Mouse (Mus musculus) embryonic stem cell, embryonic (primary cell): ENCODE measurements at regions not wholly inside any gene's neighbourhood (a gene's known extent, or its start where the extent isn't known, plus 50 kb on each side); places are given as distances from the start of the nearest gene placed in this dataset.

ENCODE experiments used
- CTCF ChIA-PET, 4 experiments: fragments of 300-600 bp in 2 of 4; fragments of 350-600 bp in 2 of 4; sonication (Branson Sonifier 250); formaldehyde crosslinking; loops; one replicate each; lab custom pipeline; 2022; ENCODE audit warnings: inconsistent platforms in 2 of 4; lab: Charles Lee
- POLR2A ChIA-PET, 4 experiments: fragments of 300-600 bp in 2 of 4; fragments of 350-600 bp in 2 of 4; sonication (Branson Sonifier 250); formaldehyde crosslinking; loops; one replicate each; lab custom pipeline; 2022; ENCODE audit warnings: antibody characterized with exemption in 4 of 4, inconsistent platforms in 1 of 4; lab: Charles Lee

DNA sequence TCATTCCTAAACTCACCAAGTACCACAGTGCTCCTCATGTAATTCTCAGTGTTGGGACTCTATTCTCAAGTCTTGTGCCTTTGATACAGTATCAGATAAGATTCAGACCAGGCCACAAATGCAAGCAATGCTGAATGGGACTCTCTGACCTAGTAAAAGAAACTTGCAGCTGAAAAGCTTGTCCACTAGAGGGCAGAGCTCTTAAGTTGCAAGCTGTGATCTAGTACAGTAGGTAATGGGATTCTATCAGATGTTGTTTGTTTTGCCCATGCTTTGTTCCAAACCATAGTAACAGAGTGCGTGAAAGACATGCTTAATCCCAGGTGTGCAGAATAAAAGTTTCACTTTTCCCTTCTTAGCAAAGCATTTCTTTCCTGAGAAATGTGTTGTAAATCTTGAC, 383.2 kb upstream of the Chrm2 start:
- CTCF ChIA-PET = interaction anchor here in 2 of 4 experiments (0.5 to 0.9 kb wide), 4 partner anchors 10 to 625 kb away, joined by 3 to 12 read pairs (median 4); no protein-coding TSS in a partner anchor
- POLR2A ChIA-PET = no interaction called here

DNA sequence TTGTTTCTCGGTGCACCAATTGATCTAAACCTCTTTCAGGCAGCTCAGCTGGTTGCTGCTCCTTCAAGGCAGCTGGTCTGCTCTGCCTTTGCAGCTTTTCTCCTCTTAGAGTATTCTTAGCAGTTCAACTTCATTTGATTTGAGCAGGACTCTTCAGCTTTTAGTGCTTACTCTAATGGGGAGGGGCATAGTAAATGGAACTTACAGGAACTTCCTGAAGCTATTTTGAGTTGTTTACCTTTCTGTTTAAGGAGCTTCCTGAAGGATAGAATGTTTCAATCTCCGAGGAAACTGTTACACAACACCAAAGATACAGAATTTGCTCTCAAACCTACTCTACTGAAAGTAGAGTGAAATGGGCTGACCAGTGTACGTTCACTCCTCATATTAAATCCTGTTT, 385.8 kb upstream of the Chrm2 start:
- CTCF ChIA-PET = interaction anchor here in 1 of 4 experiments (0.8 kb wide), 1 partner anchor 1861 kb away, joined by 6 read pairs; no protein-coding TSS in a partner anchor
- POLR2A ChIA-PET = no interaction called here

DNA sequence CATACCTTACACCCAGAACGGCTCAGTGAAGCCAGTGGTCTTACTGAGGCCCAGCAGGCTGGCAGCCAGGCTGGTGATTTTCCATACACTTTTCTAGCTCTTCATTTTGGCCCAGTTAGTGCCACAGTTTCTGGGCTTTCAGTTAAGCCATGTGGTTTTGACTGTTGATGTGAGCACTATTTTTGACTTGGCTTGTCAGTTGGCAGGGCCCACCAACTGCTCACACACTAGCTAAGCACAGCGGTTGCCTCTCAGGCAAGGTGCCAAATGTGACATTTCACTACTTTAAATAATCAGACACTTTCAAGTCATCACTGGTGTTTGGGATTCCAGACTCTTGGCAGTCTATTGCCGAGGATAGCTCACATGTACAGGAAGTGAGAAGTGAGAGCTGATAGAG, 399.0 kb upstream of the Chrm2 start:
- ChIA-PET POLR2A (no interaction called here), CTCF (no interaction called here)

DNA sequence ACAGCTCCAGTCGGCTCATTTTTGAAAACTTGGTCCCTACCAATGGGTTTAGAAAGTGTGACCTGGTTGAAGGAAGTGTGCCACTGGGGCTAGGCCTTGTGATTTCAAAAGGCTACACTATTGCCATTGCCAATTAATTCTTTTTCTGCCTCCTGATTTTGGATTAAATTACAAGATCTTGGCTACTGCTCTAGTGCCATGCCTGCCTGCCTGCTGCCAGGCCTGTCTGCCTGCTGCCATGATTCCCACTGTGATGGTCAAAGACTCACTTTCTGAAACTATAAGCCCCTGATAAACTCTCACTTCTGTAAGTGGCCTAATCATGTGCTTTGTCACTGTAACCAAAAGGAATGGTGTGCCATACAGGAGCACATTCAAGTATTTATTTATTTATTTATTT, 400.4 kb upstream of the Mtpn start:
- ChIA-PET POLR2A (no interaction called here), CTCF (no interaction called here)

DNA sequence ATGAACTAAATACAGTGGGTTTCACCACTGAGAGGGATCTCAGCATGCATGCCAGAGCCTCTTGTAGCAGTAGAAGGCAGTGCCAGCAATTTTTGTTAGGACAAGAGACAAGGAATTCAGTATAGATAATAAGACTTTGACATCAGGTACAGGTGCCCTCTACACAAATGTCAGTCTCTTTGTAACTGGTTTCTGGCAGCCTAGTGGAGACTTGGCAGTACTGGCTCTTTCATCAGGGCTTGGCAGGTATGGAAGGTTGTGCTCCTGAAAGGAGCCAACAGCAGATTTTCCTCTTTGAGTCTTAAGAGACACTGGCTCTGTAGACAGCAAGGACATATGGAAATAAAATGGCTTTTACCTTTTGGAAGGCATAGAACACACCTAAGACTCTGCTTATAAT, 384.5 kb upstream of the Mtpn start:
- ChIA-PET CTCF (no interaction called here), POLR2A (no interaction called here)

DNA sequence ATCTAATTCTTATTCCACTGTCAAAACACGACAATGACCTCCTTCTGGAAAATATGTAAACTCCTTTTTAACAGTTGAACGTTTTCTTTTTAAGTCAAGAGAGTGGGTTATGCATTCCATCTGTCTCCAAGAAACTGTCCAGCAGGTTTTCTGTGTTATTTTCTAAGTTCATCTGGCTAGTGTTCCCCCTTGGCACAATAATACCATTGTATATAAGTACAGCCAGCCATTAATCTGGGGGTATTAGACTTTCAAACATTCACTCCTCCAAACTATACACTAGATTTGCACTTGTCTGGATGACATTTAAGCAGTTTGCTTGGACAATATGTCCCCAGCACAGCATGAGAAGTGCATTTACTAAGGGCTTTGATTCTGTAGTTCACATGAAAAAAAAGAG, 358.3 kb upstream of the Mtpn start:
- ChIA-PET POLR2A (no interaction called here), CTCF (no interaction called here)

DNA sequence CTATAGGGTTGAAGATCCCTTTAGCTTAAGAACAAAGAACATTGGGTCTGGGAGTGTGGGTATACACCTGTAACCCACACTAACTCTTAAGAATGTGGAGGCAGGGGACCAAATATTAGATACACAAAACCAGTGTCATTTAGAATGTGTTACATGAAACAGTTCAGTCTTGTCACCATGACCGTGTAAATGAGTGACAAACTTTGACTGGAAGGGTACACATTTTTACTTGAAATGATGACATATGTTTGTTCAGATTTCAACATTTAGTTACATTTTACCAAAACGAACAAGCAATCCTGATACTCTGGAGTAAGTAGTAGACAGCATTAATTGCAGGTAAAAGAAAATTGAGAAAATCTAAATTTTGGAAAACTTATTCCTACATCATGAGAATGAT, 356.0 kb upstream of the Mtpn start:
- POLR2A ChIA-PET = no interaction called here
- CTCF ChIA-PET = no interaction called here

DNA sequence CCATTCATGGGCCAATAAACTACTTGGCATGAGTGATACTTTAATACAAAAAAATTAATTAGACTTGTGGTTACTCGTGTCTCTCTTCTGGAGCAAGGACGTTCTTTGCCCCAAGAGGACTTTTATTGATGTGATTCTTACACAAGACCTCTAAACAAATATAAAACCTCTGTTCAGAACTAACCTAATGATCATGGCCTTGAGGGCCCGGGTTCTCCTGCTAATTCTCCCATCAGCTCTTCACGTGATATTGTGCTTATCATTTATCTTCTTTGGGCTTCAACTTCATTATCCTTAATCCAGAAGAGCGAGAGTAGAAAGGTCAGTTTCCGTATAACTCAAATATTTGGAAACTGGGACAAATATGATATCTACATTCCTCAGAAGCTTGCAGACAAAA, 335.0 kb upstream of the Mtpn start:
- CTCF ChIA-PET = no interaction called here
- POLR2A ChIA-PET = no interaction called here

DNA sequence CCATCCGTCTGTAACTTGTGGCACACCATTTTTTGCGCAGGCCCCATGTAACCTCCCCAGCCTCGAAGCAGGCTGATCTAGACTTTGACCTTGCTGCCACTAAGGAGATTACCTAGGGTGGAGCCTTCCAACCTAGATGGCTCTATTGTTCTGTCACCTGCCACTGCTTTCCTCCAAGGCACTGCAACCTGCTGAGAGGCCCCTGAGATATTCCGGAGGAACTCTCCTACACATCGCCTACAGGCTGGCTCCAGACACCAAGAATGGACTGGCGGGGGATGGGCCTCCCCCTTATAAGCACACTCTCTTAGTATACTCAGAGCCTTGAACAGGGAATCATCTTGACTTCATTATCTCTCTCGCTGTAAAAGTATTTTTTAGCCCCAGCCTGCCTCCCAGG, 331.7 kb upstream of the Mtpn start:
- POLR2A ChIA-PET = interaction anchor here in 1 of 4 experiments (0.9 kb wide), 1 partner anchor 11 kb away, joined by 3 read pairs; no protein-coding TSS in a partner anchor
- CTCF ChIA-PET = no interaction called here

DNA sequence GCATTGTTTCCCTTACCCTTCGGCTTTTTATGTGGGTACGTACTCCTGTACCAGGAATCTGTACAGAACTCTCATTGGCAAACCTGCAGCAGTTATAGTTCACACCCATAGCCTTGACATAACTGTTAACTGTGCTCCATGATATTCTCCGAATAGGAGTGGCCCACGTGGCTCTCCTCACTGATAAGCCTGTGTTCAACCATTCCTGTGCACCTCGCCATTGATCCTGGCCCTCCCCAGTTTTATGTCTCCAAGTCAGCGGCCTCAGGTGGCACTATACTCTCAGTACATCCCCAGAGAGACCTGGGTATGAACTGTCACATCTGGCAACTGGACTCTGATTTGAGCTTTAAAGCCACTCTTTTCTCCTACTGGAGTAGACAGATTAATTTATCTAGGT, 324.5 kb upstream of the Mtpn start:
- ChIA-PET POLR2A (no interaction called here), CTCF (no interaction called here)

DNA sequence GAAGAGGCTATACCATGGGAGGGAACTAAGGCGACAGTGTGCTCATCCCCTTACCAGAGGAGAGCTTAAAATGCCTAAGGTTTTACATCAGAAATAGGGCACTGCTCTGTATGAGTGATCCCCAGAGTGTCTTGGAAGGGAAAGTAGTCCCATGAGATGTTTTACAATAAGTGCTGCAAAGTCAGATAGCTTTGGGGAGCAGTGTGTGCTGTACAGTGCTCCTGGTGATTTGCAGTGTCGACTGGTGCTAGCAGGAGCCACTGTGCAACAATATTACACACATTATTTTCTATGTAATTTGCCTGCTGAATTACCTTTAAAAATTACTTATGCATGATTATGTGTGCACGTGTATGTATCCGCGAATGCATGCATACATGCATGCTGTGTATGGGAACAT, 314.3 kb upstream of the Mtpn start:
- POLR2A ChIA-PET = no interaction called here

DNA sequence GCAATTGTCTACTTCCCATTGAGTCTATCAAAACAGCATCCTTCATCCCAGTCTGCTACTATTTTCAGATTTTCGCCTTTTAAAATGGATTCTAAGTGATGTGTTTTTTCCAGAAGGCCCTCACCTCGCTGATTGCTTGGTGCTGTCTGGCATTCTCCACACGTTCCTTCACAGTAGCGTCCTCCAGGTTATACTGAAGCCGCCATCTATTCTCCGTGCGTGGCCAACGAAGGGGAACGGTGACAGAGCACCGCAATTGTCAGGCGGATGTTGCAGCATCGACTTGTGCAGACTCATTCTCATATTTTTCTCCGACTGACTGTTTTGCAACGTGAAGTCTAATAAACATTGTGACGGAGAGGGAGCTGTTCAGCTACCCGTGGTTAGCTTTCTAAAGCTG, 277.0 kb upstream of the Mtpn start:
- ChIA-PET POLR2A (interaction anchor here in 1 of 4 experiments (0.7 to 1.6 kb wide), 2 partner anchors 17 to 27 kb away, joined by 3 read pairs; no protein-coding TSS in a partner anchor), CTCF (interaction anchor here in 2 of 4 experiments (0.6 to 1.0 kb wide), 3 partner anchors 209 to 835 kb away, joined by 3 read pairs; no protein-coding TSS in a partner anchor)

More for the DNA sequence above, 314.3 kb upstream of the Mtpn start:
- CTCF ChIA-PET = no interaction called here

DNA sequence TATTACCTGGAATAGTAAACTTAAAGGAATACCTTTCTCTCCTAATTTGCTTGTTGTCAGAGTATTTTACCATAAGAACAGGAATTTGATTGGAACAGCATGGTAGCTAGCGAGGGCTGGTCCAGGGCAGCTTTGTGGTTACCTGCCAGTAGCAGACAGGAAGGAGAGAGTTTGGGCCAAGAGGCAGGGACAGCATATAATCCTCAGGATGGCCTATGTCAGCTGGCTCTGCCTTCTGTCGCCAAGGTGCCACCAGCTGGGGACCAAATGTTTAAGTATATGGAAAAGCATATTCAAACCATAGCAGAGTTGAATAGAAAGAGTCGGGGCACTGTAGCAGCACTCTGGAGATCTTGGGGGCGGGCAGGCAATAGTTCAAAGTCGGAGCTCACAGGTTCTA, 274.8 kb upstream of the Mtpn start:
- CTCF ChIA-PET = no interaction called here
- POLR2A ChIA-PET = interaction anchor here in 1 of 4 experiments (0.9 to 1.8 kb wide), 2 partner anchors 24 to 181 kb away, joined by 3 to 5 read pairs; no protein-coding TSS in a partner anchor

DNA sequence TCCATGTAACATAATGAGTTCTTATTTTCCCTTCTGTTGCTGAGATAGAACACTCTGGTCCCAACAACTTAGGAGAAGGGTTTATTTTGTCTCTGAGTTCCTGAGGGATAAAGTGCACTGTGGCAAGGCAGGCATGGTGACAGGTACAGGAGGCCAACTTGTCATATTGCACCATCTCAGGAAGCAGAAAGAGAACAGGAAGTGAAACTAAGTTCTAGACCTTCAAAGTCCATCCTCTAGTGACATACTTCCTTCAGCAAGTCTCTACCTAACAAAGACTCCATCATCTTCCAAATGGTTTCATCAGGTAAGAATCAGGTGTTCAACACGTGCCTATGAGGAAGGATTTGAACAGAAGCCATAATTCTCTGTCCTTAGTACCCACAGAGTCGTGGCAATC, 266.1 kb upstream of the Mtpn start:
- CTCF ChIA-PET = no interaction called here

DNA sequence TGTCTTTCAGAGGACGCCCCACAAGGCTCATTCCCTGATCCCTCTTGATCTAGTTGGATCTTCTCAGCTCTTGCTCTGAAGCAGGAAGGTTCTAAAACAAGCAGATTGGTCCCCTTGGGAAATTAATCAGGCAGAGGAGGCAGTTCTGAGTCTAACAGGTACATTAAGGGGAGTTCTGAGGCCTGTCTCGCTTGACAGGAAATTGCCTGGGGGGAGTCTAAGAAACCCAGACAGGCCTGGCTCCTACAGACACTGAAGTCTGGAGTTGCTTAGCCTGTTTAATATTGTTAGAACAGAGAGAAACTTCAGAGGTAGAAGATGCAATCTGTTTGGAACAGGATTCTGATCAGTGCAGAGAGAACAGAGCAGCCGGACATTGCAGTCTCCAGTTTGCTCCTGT, 264.4 kb upstream of the Mtpn start:
- POLR2A ChIA-PET = no interaction called here
- CTCF ChIA-PET = no interaction called here

More for the DNA sequence above, 266.1 kb upstream of the Mtpn start:
- POLR2A ChIA-PET = no interaction called here

DNA sequence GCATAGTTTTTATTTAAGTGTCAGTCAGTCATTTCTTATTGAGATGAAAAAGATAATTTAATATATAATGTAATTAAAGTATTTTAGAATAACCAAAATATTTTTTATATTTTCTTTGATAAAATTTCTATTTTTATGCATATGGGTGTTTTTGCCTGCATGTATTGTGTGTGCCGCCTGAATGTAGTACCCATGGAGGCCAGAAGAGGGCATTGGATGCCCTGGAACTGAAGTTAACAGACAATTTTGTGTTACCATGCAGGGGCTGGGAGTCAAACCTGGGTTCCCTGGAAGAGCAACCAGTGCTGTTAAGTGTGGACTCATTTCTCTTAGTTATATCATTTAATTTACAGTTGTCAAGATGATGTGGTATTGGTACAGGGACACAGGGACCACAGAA, 240.0 kb upstream of the Mtpn start:
- CTCF ChIA-PET = no interaction called here
- POLR2A ChIA-PET = no interaction called here

DNA sequence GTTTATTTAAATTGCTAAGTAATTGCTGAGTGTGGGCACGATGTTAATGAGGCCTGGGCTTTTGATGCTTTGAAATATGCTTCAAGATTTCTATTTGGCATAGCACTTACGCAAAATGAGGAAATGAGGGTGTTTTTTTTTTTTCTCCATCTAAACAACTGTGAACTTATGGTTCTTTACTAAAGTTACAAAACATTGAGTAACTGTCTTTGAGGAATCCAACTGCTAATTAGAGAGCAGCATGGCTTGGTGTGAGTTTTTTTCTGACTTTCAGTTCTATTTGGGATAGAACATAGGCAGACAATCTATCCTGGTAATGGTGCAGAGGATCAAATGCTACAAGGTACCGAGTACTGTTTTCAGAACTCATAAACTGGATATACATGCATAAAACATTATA, 231.2 kb upstream of the Mtpn start:
- CTCF ChIA-PET = no interaction called here
- POLR2A ChIA-PET = no interaction called here

DNA sequence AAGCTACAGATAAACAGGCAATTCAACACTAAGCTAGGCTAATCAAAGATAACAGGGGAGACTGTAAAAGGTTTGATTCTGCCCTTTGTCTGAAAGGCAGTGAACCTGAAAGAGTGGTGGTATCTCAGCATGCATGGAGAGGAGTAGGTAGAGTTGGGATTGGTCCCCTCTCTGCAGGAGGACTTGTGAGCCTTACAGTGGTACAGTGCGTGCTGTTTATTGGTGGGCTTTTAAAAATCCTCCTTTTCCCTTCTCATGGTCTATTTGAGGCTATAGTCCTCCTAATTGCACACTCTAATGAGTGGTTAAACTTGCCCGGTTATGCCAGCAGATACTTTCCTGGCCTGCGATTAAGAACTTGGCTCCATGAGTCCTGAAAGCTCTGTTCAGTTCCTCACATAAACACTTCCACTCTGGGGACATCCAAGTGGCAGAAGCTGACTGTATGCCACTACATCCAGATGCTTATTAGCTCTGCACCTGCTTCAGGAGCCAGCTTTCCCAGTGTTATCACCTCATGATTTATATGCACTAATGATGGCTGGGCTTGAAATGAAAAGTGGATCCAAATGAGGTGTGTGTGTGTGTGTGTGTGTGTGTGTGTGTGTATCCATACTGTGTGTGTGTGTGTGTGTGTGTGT, 220.0 kb upstream of the Mtpn start:
- ChIA-PET POLR2A (no interaction called here), CTCF (interaction anchor here in 1 of 4 experiments (0.6 to 0.7 kb wide), 2 partner anchors 763 to 932 kb away, joined by 3 read pairs; no protein-coding TSS in a partner anchor)

DNA sequence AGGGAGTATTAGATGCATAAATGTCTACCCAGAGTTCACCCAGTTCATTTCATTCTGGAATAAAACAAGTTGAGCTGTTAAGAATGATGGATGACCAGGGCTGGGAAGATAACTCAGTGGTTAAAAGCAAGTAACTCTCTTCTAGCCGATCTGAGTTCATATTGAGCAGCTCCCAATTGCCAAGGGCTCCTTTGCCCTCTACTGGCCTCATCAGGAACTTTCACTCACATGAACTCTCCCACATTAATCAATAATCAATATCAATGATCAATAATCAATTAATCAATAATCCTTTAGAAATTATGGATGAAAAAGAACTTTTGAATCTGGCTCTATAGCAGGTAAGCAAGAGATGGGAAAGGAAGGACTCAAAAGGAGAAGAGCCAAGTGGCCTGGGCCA, 206.3 kb upstream of the Mtpn start:
- ChIA-PET POLR2A (no interaction called here), CTCF (no interaction called here)

DNA sequence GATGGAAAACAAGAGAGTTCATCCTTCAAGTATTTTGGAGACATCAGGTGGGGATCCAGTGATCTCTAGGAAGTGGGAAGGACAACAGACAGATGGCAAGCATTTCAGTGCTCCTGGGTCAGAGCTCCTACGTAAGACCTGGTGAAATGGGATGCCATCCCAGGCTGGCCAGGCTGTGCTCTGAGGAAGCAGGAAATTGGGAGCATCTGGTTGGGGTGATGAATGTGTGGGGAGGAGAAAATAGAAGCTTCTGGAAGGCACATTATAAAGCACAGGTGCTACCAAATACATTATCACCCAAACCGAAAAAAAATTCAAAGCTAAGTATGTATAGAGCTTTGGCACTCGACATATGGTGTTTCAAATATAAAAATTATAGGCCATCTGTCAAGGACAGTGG, 165.9 kb upstream of the Mtpn start:
- ChIA-PET CTCF (no interaction called here), POLR2A (no interaction called here)

DNA sequence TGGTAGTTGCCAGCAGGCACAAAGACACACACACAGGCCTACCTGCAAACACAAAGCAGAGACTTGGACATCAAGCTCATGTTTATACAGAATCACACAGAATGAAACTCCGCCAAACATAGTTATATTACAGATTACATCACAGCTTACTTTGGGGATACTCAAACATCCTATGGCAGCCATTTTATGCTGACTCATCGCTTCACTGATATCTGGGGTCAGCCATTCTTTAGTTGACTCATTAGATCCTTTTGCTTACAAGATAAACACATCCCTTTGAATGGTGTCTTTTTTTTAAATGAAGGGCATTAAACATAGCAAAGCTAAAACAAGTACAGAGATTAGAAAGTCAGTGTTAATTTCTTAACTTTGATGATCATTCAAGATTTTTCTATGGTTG, 127.4 kb upstream of the Mtpn start:
- CTCF ChIA-PET = interaction anchor here in 1 of 4 experiments (0.9 kb wide), 1 partner anchor 81 kb away, joined by 4 read pairs; no protein-coding TSS in a partner anchor
- POLR2A ChIA-PET = interaction anchor here in 1 of 4 experiments (0.5 kb wide), 1 partner anchor 865 kb away, joined by 3 read pairs; no protein-coding TSS in a partner anchor
